Mouse (Mus musculus) liver, embryonic 13.5 days (tissue): Measurements from ENCODE around the gene Gfi1b. TPM values are rescaled to one million over a fixed set of nuclear protein-coding genes. Genes with fewer than 3 reads are reported as not detected.

Experiments used
- ATAC-seq: fragments of 200-750 bp; cut with Nextera tagmentation; 2 replicates; pipeline ENCODE4 v1.8.0; 2017; ENCODE audit warnings: low read depth, mild to moderate bottlenecking, moderate number of reproducible peaks, moderate library complexity
- DNase-seq: peaks from one replicate; pipeline ENCODE4 v3.0.0; 2022
- H3K27ac ChIP-seq: fragments of 300-500 bp; sonication (generic); 2 replicates; pipeline ENCODE4 v1.5.1; 2015; ENCODE audit warnings: moderate library complexity, mild to moderate bottlenecking, inconsistent platforms
- H3K27me3 ChIP-seq: fragments of 300-500 bp; sonication (generic); 2 replicates; pipeline ENCODE4 v1.6.1; 2015; ENCODE audit warnings: mild to moderate bottlenecking, inconsistent platforms
- H3K36me3 ChIP-seq: fragments of 300-500 bp; sonication (generic); 2 replicates; pipeline ENCODE4 v1.6.1; 2015; ENCODE audit warnings: mild to moderate bottlenecking, inconsistent platforms
- H3K4me1 ChIP-seq: fragments of 300-500 bp; sonication (generic); replicated peaks from 2 replicates; pipeline ENCODE4 v1.6.1; 2015; ENCODE audit warnings: inconsistent platforms
- H3K4me2 ChIP-seq: fragments of 300-500 bp; sonication (generic); 2 replicates; pipeline ENCODE4 v1.6.1; 2015; ENCODE audit warnings: inconsistent platforms, mild to moderate bottlenecking, moderate library complexity
- H3K4me3 ChIP-seq: fragments of 300-500 bp; sonication (generic); replicated peaks from 2 replicates; pipeline ENCODE4 v1.5.1; 2015; ENCODE audit warnings: mild to moderate bottlenecking, inconsistent platforms
- H3K9ac ChIP-seq: fragments of 300-500 bp; sonication (generic); 2 replicates; pipeline ENCODE4 v1.6.1; 2015; ENCODE audit warnings: mild to moderate bottlenecking, inconsistent platforms
- H3K9me3 ChIP-seq: fragments of 300-500 bp; sonication (generic); replicated peaks from 2 replicates; pipeline ENCODE4 v1.6.1; 2016; ENCODE audit warnings: inconsistent platforms
- WGBS: fragments of 180-500 bp; shearing (Covaris S2); methylation state at CpG from one replicate; pipeline ENCODE4 v1.1.7; 2015; ENCODE audit not compliant: insufficient replicate concordance; 5-methylcytosine and 5-hydroxymethylcytosine counted together
- polyA plus RNA-seq: library from polyadenylated mRNA; unstranded; fragments of >200 nt; fragmentation: Nextera tagmentation; extraction: Ambion mirVana; gene quantifications from 2 replicates; pipeline ENCODE4 v1.2.1, GENCODE M21; 2015

Gfi1b gene
- polyA plus RNA-seq, 1 experiment from 2014 or later, result 99.2 TPM

DNA sequence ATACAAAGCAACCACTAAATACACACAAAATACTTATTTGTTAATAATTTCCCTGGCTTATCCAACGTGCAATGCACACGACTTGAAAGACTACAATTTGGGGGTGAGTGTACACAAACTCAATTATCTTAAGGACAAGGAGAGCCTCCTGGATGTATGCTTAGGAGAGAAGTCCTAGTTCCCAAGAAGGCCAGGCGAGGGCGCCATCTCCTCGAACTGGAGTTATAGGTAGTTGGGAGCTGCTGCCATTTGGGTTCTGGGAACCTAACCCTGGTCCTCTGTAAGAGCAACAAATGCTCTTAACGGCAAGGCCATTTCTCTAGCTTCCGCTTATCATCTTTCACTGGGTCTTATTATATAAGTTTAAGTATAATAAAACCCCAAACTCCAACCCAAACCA is 18.0 kb upstream of the Gfi1b start:
- H3K36me3 ChIP-seq, result no peaks in the 10 kb centered on the region
- DNase-seq, result peak; percentile 45
- H3K27ac ChIP-seq, result peak overlapping the region; percentile 90
- H3K4me2 ChIP-seq, result peak overlapping the region; percentile 92; the same call in 1 of the 2 replicates
- 0 out of 2 replicates have a peak overlapping the region, but pooled peaks have one; percentile 100 for H3K4me3 ChIP-seq
- H3K9ac ChIP-seq, result no peak overlapping the region
- 57% methylated on average over 7 of the region's 7 CpGs for WGBS
- H3K9me3 ChIP-seq, result no peaks in the 10 kb centered on the region
- ATAC-seq, result no peak
- no peaks in the 10 kb centered on the region for H3K27me3 ChIP-seq
- H3K4me1 ChIP-seq, result peaks cover 53% of the 10 kb centered on the region

DNA sequence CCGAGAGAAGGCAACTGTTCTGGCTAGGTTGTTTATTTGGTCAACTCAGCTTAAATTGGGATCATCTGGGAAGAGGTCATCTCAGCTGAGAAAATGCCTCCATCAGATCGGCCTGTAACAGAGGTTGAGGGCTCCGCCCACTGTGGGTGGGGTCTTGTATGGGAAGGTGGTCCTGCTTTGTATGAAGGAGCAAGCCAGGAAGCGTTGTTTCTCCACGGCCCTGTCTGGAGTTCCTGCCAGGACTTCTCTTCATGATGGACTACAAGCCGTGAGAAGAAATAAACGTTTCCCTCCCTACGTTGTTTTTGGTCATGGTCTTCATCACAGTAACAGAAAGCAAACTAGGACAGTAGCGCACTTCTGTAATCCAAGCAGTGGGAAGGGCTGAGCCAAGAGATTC is 17.1 kb upstream of the Gfi1b start:
- Histone ChIP-seq H3K4me1 (peaks cover 48% of the 10 kb centered on the region), H3K9me3 (no peaks in the 10 kb centered on the region), H3K4me3 (peak overlapping the region; percentile 19; the same call in 1 of the 2 replicates), H3K36me3 (no peaks in the 10 kb centered on the region), H3K27ac (peak overlapping the region; percentile 47), H3K27me3 (no peaks in the 10 kb centered on the region), H3K4me2 (peak overlapping the region; percentile 50), H3K9ac (peak overlapping the region; percentile 5; the same call in 1 of the 2 replicates)
- no peak for ATAC-seq
- peak; percentile 25 for DNase-seq
- WGBS, result 10% methylated on average over 9 of the region's 9 CpGs

DNA sequence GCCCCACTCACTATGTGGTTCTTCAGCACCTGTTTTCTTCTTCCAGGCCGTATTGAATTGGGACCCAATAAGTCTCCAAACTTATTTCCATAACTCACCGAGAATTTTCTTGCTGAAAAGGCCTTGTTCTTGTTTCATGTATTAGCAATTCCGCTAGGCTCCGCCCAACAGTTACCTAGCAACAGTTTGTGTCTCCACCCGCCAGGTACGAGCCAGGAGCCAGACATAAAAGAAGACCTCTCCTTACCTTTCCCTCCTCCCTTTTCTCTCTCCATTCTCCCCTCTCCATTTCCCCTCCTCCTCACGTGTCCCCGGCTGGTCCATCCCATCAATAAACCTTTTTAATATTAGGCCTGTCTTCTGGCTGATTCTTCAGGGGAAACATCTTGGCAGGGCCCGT is 16.6 kb upstream of the Gfi1b start:
- 49% methylated on average over 9 of the region's 9 CpGs for WGBS
- Histone ChIP-seq H3K36me3 (no peaks in the 10 kb centered on the region), H3K4me3 (peak overlapping the region; percentile 19; the same call in 1 of the 2 replicates), H3K9ac (no peak overlapping the region), H3K4me2 (peak overlapping the region; percentile 50), H3K9me3 (no peaks in the 10 kb centered on the region), H3K4me1 (peaks cover 44% of the 10 kb centered on the region), H3K27me3 (no peaks in the 10 kb centered on the region), H3K27ac (peak overlapping the region; percentile 47)
- no peak for DNase-seq
- no peak for ATAC-seq

DNA sequence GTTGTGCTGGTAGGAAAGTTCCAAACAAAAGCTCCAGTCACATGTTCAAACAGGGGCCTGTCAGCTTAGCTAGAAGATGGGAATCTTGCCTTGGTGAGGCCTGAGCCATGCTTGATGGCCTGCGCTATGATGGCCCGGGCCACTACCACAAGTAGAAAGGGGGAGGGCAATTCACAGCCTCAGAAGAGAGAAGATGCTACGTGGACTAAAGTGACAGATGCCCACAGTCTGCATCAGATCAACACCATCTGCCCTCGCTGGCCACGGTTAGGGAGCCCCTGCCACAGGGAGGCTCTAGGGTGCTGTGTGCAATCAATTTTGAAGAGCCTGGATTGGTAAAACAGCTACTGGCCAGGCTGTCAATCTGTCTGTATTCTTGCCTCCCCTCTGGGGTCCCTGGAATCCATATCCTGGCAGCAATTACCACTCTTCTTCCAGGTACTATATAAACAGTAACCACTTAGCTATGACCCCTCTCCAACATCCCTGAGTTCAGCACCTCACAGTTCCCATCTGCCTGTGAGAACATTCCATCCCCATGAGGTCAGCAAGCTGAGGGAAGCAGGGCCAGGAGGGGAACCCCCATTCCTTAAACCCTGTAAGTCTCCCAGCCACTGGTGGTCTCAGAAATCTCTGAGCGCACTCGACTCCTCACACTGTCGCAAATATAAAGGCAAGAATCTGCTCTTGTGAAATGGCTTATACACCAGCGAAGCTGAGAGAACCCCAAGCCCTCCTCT is 15.5 kb upstream of the Gfi1b start:
- Histone ChIP-seq H3K4me3 (no peak overlapping the region), H3K9ac (no peak overlapping the region), H3K27ac (no peak overlapping the region), H3K9me3 (no peaks in the 10 kb centered on the region), H3K36me3 (no peaks in the 10 kb centered on the region), H3K27me3 (no peaks in the 10 kb centered on the region), H3K4me2 (no peak overlapping the region), H3K4me1 (peaks cover 41% of the 10 kb centered on the region)
- no peak for ATAC-seq
- no peak for DNase-seq
- 74% methylated on average over 9 of the region's 9 CpGs for WGBS

DNA sequence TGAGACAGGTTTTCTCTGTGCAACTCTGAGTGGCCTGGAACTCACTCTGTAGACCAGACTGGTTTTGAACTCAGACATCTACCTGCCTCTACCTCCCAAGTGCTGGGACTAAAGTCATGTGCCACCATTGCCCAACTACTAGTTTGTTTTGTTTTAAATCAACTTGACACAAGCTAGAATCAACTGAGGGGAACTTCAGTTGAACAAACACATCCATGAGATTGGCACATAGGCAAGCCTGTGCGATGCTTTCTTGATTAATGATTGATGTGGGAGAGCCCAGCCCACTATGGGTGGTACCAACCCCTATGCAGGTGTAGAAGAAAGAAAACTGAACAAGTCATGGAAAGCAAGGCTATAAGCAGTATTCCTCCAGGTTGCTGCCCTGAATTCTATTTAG is 13.4 kb upstream of the Gfi1b start:
- ATAC-seq (no peak), DNase-seq (no peak)
- H3K4me3 ChIP-seq, result no peak overlapping the region
- H3K27me3 ChIP-seq, result no peaks in the 10 kb centered on the region
- no peak overlapping the region for H3K27ac ChIP-seq
- H3K4me1 ChIP-seq, result peaks cover 36% of the 10 kb centered on the region
- H3K4me2 ChIP-seq, result no peak overlapping the region
- no peaks in the 10 kb centered on the region for H3K36me3 ChIP-seq
- no peaks in the 10 kb centered on the region for H3K9me3 ChIP-seq
- no peak overlapping the region for H3K9ac ChIP-seq
- 60% methylated on average over 1 of the region's 1 CpGs for WGBS

DNA sequence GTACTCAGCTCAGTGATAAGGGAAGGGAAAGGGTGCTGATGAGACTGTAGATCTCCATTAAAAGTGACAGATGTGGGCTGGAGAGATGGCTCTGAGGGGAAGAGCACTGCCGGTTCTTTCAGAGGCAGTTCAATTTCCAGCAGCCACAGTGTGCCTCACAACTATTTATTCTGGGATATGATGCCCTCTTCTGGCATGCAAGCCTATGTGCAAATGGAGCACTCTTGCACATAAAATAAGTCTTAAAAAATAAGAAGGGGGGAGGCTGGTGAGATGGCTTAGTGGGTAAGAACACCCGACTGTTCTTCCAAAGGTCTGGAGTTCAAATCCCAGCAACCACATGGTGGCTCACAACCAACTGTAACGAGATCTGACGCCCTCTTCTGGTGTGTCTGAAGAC is 11.4 kb upstream of the Gfi1b start:
- Histone ChIP-seq H3K9ac (no peak overlapping the region), H3K36me3 (no peaks in the 10 kb centered on the region), H3K27ac (no peak overlapping the region), H3K4me3 (no peak overlapping the region), H3K4me2 (no peak overlapping the region), H3K9me3 (no peaks in the 10 kb centered on the region), H3K4me1 (peaks cover 29% of the 10 kb centered on the region), H3K27me3 (no peaks in the 10 kb centered on the region)
- DNase-seq (no peak), ATAC-seq (no peak)
- 23% methylated on average over 4 of the region's 4 CpGs for WGBS

DNA sequence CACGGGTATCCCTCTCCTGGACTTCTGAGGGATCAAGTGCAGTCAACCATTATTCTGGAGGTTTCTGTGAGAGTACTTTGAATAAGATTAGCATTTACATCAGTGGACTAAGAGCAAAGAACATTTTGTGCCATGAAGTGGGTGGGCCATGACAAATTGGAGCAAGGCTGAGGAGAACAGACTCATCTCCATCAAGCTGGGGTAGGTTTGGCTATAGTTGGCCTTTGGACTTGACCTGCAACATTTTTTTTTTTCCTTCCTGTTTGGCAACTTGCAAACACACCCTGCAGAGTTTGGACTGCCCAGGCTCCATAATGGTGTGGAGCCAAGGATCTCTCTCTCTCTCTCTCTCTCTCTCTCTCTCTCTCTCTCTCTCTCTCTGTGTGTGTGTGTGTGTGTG is 10.8 kb upstream of the Gfi1b start:
- ATAC-seq (no peak), DNase-seq (no peak)
- no peak overlapping the region for H3K9ac ChIP-seq
- no peaks in the 10 kb centered on the region for H3K27me3 ChIP-seq
- H3K27ac ChIP-seq, result no peak overlapping the region; the same call in 1 of the 2 replicates
- no peak overlapping the region for H3K4me2 ChIP-seq
- H3K4me1 ChIP-seq, result peaks cover 25% of the 10 kb centered on the region
- no peak overlapping the region for H3K4me3 ChIP-seq
- 53% methylated on average over 1 of the region's 1 CpGs for WGBS
- H3K9me3 ChIP-seq, result no peaks in the 10 kb centered on the region
- no peaks in the 10 kb centered on the region for H3K36me3 ChIP-seq

DNA sequence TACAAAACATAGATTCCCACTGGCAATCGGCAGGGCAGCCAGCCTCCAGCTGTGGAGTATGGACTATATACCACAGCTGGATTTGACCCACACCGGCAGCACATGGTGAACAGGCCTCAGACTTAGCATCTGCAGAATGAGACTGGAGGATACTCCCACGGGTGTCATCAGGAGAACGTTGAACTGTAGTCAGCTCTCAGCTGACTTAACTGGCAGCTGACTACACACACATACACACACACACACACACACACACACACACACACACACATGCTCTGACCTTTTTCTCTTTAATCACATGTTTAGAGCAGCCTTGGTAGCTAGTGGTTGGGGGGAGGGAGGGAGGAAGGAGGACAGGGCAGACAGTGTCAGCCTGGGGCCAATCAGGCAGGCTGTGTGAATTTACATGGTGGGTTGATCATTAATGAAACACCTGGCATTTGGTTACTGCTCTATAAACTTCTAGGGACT is 8.2 kb upstream of the Gfi1b start:
- H3K9me3 ChIP-seq, result no peaks in the 10 kb centered on the region
- peak overlapping the region; percentile 40; the same call in 1 of the 2 replicates for H3K27ac ChIP-seq
- ATAC-seq (peak; percentile 62), DNase-seq (no peak)
- peaks cover 25% of the 10 kb centered on the region for H3K4me1 ChIP-seq
- no peaks in the 10 kb centered on the region for H3K36me3 ChIP-seq
- H3K4me3 ChIP-seq, result no peak overlapping the region
- peaks cover 10% of the 10 kb centered on the region for H3K27me3 ChIP-seq
- H3K4me2 ChIP-seq, result no peak overlapping the region
- WGBS, result 46% methylated on average over 4 of the region's 4 CpGs
- no peak overlapping the region; the same call in 1 of the 2 replicates for H3K9ac ChIP-seq

DNA sequence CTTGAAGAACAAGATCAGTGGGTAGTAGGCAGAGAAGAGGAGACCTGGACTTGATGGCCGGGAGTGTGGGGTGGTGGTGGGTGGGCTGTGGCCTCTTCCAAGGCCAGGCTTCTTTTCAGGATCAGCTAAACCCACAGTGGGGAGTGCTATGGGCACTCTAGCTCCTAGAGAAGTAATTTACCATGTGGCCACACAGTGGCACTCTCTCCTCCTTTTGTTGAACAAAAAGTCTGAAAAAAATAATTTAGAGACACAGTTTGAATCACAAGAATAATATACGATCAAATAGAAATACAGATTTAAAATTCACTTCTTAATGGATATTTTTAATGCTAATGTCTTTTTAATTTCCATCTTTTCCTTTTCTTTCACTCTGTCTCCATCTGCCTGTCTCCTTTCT is 6.3 kb upstream of the Gfi1b start:
- Histone ChIP-seq H3K9ac (no peak overlapping the region), H3K27me3 (peaks cover 13% of the 10 kb centered on the region), H3K9me3 (no peaks in the 10 kb centered on the region), H3K4me2 (no peak overlapping the region), H3K4me3 (no peak overlapping the region), H3K27ac (no peak overlapping the region), H3K36me3 (no peaks in the 10 kb centered on the region), H3K4me1 (peaks cover 29% of the 10 kb centered on the region)
- ATAC-seq (no peak), DNase-seq (no peak)
- 47% methylated on average over 2 of the region's 2 CpGs for WGBS

DNA sequence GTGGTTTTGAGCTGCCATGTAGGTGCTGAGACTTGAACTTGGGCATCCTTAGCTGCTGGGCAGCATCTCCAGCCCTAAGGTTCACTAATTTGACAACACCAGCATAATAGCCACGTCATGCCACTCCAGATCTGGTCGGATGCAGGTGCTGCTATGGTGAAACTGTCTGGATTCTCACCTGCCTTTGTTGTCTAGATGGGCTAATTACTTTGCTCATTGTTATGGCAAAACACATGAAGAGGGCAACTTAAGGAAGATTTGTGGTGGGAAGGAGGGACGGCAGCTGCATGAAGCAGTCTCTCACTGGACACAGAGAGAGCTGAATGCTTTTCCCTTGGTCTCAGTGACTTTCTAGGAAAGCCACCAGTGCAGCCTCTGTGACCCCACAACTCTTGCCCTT is 4.3 kb upstream of the Gfi1b start:
- no peaks in the 10 kb centered on the region for H3K9me3 ChIP-seq
- DNase-seq (no peak), ATAC-seq (no peak)
- peaks cover 13% of the 10 kb centered on the region for H3K27me3 ChIP-seq
- 78% methylated on average over 3 of the region's 3 CpGs for whole genome bisulfite sequencing
- no peaks in the 10 kb centered on the region for H3K36me3 ChIP-seq
- no peak overlapping the region for H3K27ac ChIP-seq
- no peak overlapping the region for H3K9ac ChIP-seq
- H3K4me2 ChIP-seq, result no peak overlapping the region
- H3K4me1 ChIP-seq, result peaks cover 32% of the 10 kb centered on the region
- H3K4me3 ChIP-seq, result no peak overlapping the region

DNA sequence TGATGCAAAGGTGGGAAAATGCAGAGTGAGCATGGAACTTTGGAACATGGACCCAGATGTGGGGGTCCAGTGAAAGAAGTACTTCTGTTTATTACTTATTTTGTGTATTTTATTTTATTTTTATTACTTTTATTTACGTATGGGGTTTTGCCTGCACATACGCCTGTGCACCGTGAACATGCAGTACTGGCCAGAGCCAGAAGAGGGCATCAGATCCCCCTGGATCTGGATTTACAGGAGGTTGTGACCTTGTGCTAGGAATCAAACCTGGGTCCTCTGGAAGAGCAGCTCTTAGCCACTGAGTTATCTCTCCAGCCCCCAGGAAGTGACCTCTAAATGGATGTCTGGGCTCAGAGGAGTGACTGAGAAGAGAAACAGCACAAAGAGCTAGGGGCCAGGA is 3.1 kb upstream of the Gfi1b start:
- 64% methylated on average over 3 of the region's 3 CpGs for WGBS
- ATAC-seq, result no peak
- no peaks in the 10 kb centered on the region for H3K9me3 ChIP-seq
- no peak overlapping the region for H3K4me2 ChIP-seq
- peaks cover 30% of the 10 kb centered on the region for H3K4me1 ChIP-seq
- no peak overlapping the region for H3K4me3 ChIP-seq
- H3K9ac ChIP-seq, result no peak overlapping the region
- H3K27me3 ChIP-seq, result peaks cover 13% of the 10 kb centered on the region
- H3K36me3 ChIP-seq, result no peaks in the 10 kb centered on the region
- no peak for DNase-seq
- no peak overlapping the region for H3K27ac ChIP-seq
